12 mouse cellular contexts compared by ENCODE assay signal in the genomic region with DNA sequence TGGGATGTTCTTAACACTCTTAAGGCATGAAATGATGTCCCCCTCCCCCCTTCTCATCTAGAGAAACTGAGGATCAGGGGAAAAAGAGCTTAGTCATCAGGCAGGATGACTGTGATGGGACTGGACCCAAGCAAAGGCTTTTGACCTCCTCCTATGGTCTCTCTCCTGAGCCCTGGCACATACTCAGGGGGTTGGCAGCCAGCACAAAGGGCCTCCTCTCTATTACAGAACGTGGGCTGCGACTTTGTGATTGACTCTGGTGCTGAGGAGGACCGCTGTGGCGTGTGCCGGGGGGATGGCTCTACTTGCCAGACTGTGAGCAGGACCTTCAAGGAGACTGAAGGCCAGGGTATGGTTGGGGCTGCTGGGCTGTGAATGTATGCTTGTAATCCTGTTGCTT. TPM values are rescaled to one million over a fixed set of nuclear protein-coding genes. Genes with fewer than 3 reads are reported as not detected.
"Had no signal": no experiment of that assay in that cellular context is flagged by ENCODE, and none has a peak within 500 bp of the region (broad histone marks: within the 10 kb centered on the region; RNA-seq: fewer than 3 reads in every experiment).

No protein-coding gene starts in this region.

- H3K27me3 ChIP-seq: kidney, embryonic 15.5 days; limb, embryonic 13.5 days; midbrain, embryonic 15.5 days; neural tube, embryonic 13.5 days had no signal

- H3K27ac ChIP-seq: kidney, embryonic 15.5 days; limb, embryonic 13.5 days; liver, embryonic 14.5 days; midbrain, embryonic 15.5 days; neural tube, embryonic 13.5 days had no signal

- H3K4me2 ChIP-seq: kidney, embryonic 15.5 days; limb, embryonic 13.5 days; midbrain, embryonic 15.5 days; neural tube, embryonic 13.5 days had no signal

- H3K9ac ChIP-seq: kidney, embryonic 15.5 days; liver, embryonic 14.5 days; midbrain, embryonic 15.5 days; neural tube, embryonic 13.5 days had no signal

- H3K4me3 ChIP-seq: kidney, embryonic 15.5 days; limb, embryonic 13.5 days; midbrain, embryonic 15.5 days; neural tube, embryonic 13.5 days had no signal

- DNase-seq: kidney, postnatal 14 days; lung, adult 18-20 months; retina, postnatal 1 day; right cerebral cortex, postnatal 4 days; spleen, adult 18-20 months; thymus, postnatal 36 days had no signal

- ATAC-seq: midbrain, embryonic 15.5 days had no signal

- H3K9me3 ChIP-seq: kidney, embryonic 15.5 days; limb, embryonic 13.5 days; midbrain, embryonic 15.5 days; neural tube, embryonic 13.5 days had no signal

- H3K4me1 ChIP-seq: limb, embryonic 13.5 days; midbrain, embryonic 15.5 days had no signal

RNA-seq across cellular contexts. Expression of gene Adamts7, which starts 26.5 kb away (rescaled TPM):
- total RNA-seq: megakaryocyte-erythroid progenitor cell, adult 5-6 weeks had no signal
